Mouse (Mus musculus): ENCODE results near the gene Foxj3.

DNA sequence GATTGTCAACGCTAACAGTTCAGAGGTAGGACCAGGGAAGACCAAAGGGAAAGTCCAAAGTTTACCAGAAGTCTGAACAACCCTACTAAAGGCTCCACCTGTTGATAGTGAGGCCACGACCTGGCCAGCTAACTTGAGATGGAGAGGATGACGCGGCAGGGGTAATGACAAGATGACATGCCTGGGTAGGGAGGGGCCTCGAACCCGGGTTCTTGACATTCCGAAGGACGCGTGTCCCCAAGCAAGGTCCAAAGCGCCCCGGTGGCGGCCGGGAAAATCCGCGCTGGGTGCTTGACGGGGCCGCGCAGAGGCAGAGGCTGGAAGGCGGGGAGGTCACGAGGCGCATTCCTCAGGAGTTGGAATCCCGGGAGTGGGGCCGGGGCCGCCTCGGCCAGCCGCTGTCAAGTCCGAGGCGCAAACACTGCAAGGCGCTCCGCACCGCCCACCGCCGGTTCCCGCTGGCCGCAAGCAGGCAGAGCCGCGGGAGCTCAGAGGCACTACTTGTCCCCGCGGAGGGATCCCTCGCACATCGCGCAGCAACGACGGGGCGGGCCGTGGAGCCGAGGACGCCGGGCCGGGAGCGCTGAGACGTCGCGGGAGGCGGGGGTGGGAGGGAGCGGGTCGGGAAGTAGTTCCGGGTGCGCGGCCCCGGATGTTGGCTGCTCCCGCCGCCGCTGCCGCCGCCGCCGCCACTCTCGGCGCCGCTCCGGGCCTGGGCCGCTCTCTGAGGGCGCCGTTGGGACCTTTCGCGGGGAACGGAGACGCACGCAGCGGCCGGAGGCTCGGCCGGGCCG is 2.4 kb downstream of the Foxj3 start, which contains the start of gene Frg2f1:
- no peak for TF ChIP-seq CTCF (IDR thresholded peaks at IDR 0.05; ENCODE audit: insufficient read depth, low read depth, low read length)
- 0 out of 2 replicates have a peak, but pooled peaks have one; percentile 31 for TF ChIP-seq POLR2A (IDR thresholded peaks at IDR 0.05; ENCODE audit: insufficient read depth, low read depth, low read length)
